Mouse (Mus musculus) forebrain, embryonic 13.5 days (tissue): ENCODE results near the gene Lpcat2. TPM values are rescaled to one million over a fixed set of nuclear protein-coding genes. Genes with fewer than 3 reads are reported as not detected.

Experiments
- ATAC-seq: fragments of 200-750 bp; cut with Nextera tagmentation; 2 replicates; pipeline ENCODE4 v1.8.0; 2017
- H3K27ac ChIP-seq: fragments of 300-500 bp; sonication (generic); 2 replicates; pipeline ENCODE4 v1.5.1; 2015; ENCODE audit warnings: inconsistent platforms, mild to moderate bottlenecking, moderate library complexity
- H3K27me3 ChIP-seq: fragments of 300-500 bp; sonication (generic); 2 replicates; pipeline ENCODE4 v1.6.1; 2015; ENCODE audit warnings: mild to moderate bottlenecking, inconsistent platforms
- H3K36me3 ChIP-seq: fragments of 300-500 bp; sonication (generic); 2 replicates; pipeline ENCODE4 v1.6.1; 2015; ENCODE audit warnings: mild to moderate bottlenecking, inconsistent platforms; ENCODE audit not compliant: poor library complexity, severe bottlenecking
- H3K4me1 ChIP-seq: fragments of 300-500 bp; sonication (generic); 2 replicates; pipeline ENCODE4 v1.6.1; 2015; ENCODE audit warnings: inconsistent platforms
- H3K4me2 ChIP-seq: fragments of 300-500 bp; sonication (generic); 2 replicates; pipeline ENCODE4 v1.6.1; 2015; ENCODE audit warnings: inconsistent platforms, mild to moderate bottlenecking, moderate library complexity
- H3K4me3 ChIP-seq: fragments of 300-500 bp; sonication (generic); 2 replicates; pipeline ENCODE4 v1.5.1; 2015; ENCODE audit warnings: mild to moderate bottlenecking, inconsistent platforms
- H3K9ac ChIP-seq: fragments of 300-500 bp; sonication (generic); 2 replicates; pipeline ENCODE4 v1.6.1; 2015; ENCODE audit warnings: mild to moderate bottlenecking, inconsistent platforms
- H3K9me3 ChIP-seq: fragments of 300-500 bp; sonication (generic); replicated peaks from 2 replicates; pipeline ENCODE4 v1.6.1; 2016; ENCODE audit warnings: inconsistent platforms
- WGBS: fragments of 180-500 bp; shearing (Covaris S2); methylation state at CpG from one replicate; pipeline ENCODE4 v1.1.7; 2015; 5-methylcytosine and 5-hydroxymethylcytosine counted together
- polyA plus RNA-seq: library from polyadenylated mRNA; unstranded; fragments of >200 nt; fragmentation: Nextera tagmentation; extraction: Ambion mirVana; gene quantifications from 2 replicates; pipeline ENCODE4 v1.2.1, GENCODE M21; 2015

The Lpcat2 gene
- polyA plus RNA-seq, 1 experiment from 2014 or later, result 4.6 TPM

DNA sequence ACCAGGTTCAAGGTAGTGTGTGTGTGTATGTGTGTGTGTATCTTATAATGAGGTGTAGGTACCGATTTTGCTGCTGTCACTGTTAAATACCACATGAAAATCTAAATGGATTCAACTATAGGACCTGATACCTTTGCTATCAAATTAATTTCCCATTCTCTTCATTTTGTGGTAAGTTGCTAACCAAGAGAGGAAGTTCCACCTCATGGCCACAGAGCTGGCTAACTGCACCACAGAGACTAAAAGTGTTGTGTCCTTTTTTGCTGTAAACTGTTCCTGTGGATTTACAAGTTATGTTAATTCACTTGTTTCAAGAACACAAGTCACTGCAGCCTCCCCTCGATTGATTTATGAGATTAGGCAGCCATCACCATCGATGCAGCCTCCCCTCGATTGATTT, 42.7 kb downstream of the Lpcat2 start:
- H3K27me3 ChIP-seq, result no peaks in the 10 kb centered on the region
- no peaks in the 10 kb centered on the region for H3K36me3 ChIP-seq
- H3K4me1 ChIP-seq, result no peaks in the 10 kb centered on the region
- no peaks in the 10 kb centered on the region for H3K9me3 ChIP-seq
- H3K4me3 ChIP-seq, result no peak overlapping the region
- no peak for ATAC-seq
- H3K9ac ChIP-seq, result no peak overlapping the region
- no peak overlapping the region for H3K4me2 ChIP-seq
- WGBS, result 92% methylated on average over 4 of the region's 4 CpGs
- no peak overlapping the region for H3K27ac ChIP-seq

DNA sequence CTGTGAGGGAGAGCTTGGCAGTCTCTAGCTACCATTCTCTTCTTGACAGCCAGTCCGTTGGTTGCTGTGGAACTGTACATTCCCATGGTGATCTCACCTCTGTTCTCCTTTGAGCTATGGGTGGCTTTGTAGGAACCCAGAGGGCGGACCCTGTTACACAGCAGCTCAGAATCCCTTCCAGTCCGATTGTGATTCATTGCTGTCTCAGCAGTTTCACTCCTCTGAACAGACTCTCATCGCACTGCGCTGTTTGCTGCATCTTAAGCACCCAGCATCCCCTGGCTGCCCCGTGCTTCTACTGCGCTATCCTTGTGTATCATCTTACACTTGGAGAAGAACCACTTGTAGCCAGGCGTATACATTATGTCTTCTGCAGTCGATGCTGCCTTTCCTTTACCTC, 44.5 kb downstream of the Lpcat2 start:
- no peak overlapping the region for H3K4me2 ChIP-seq
- no peak overlapping the region for H3K9ac ChIP-seq
- no peaks in the 10 kb centered on the region for H3K27me3 ChIP-seq
- WGBS, result 84% methylated on average over 9 of the region's 9 CpGs
- no peaks in the 10 kb centered on the region for H3K9me3 ChIP-seq
- H3K4me3 ChIP-seq, result no peak overlapping the region
- no peak overlapping the region for H3K27ac ChIP-seq
- H3K4me1 ChIP-seq, result no peaks in the 10 kb centered on the region
- no peaks in the 10 kb centered on the region for H3K36me3 ChIP-seq
- ATAC-seq, result no peak

GRCm38 (mm10) chr8:92901107-92901506, 46.0 kb downstream of the Lpcat2 start, which contains the start of gene Capns2:
Capns2 (plus strand) TSS chr8:92901407.
- Histone ChIP-seq H3K36me3 (no peaks in the 10 kb centered on the region), H3K4me3 (no peak within 1 kb of the TSS), H3K9me3 (no peaks in the 10 kb centered on the region), H3K27ac (no peak within 1 kb of the TSS), H3K9ac (no peak within 1 kb of the TSS), H3K27me3 (no peaks in the 10 kb centered on the region), H3K4me2 (no peak within 1 kb of the TSS), H3K4me1 (no peaks in the 10 kb centered on the region)
- WGBS, result 96% methylated on average over 5 of the region's 5 CpGs
- no peak for ATAC-seq

DNA sequence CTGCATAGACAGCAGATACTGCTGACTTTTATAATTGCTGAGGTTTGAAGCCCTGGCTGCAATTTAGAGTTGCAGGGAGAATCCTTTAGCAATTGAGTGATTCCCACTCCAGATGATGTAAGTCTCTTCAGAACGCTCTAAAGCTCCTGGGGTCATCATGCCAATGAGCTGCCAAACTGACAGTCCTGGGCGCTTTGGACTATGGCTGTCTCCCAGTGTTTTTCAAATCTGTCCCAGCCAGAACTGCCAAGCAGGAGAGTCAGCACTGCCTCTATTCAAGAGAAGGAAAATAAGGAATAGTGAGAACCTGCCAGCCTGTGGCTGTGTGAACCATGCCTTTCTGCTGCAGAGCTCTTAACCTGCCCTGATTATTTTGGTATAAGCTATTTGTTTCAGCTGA, 47.8 kb downstream of the Lpcat2 start:
- Histone ChIP-seq H3K9me3 (no peaks in the 10 kb centered on the region), H3K4me1 (no peaks in the 10 kb centered on the region), H3K27me3 (no peaks in the 10 kb centered on the region), H3K36me3 (no peaks in the 10 kb centered on the region), H3K4me3 (no peak overlapping the region), H3K9ac (no peak overlapping the region), H3K27ac (no peak overlapping the region), H3K4me2 (no peak overlapping the region)
- WGBS, result 87% methylated on average over 2 of the region's 2 CpGs
- no peak for ATAC-seq

DNA sequence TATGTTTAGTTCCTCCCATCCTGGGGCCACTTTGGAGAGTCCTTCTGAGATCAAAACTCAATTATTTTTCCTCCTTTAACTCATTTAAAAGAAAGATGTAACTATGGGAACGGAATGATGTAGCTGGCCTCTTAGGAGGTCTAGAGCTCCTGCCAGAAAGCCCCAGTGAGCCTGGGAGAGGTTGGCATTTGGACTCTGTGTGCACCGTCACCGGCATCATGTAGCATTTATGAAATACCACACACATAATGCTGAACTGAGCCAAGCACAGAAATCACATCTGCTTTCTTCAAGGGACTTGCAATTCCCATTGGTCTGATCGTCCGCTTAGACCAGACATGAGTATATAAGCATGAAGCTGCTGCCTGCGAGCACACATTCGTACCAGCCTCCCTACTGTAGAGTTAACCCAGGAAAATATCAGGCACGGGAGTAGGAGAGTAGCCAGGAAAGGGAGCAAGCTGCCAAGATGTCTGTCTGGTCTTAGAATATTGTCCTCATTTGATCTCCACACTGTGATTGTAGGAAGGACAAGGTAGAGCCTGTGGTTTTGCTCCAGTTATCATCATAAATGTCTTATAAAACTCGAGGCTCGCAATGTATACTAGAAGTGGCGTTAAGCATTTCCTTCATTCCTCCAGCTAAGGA, 48.5 kb downstream of the Lpcat2 start:
- 88% methylated on average over 11 of the region's 11 CpGs for WGBS
- no peak overlapping the region for H3K4me3 ChIP-seq
- no peak for ATAC-seq

GRCm38 (mm10) chr8:92906553-92906952, 51.4 kb downstream of the Lpcat2 start:
- Histone ChIP-seq H3K27me3 (no peaks in the 10 kb centered on the region), H3K9ac (no peak overlapping the region), H3K4me2 (no peak overlapping the region), H3K9me3 (no peaks in the 10 kb centered on the region), H3K27ac (no peak overlapping the region), H3K4me1 (no peaks in the 10 kb centered on the region), H3K36me3 (no peaks in the 10 kb centered on the region), H3K4me3 (no peak overlapping the region)
- WGBS, result 94% methylated on average over 9 of the region's 9 CpGs
- ATAC-seq, result no peak

More for the DNA sequence above, 48.5 kb downstream of the Lpcat2 start:
- Histone ChIP-seq H3K4me2 (no peak overlapping the region), H3K27ac (no peak overlapping the region), H3K36me3 (no peaks in the 10 kb centered on the region), H3K27me3 (no peaks in the 10 kb centered on the region), H3K4me1 (no peaks in the 10 kb centered on the region), H3K9ac (no peak overlapping the region), H3K9me3 (no peaks in the 10 kb centered on the region)

DNA sequence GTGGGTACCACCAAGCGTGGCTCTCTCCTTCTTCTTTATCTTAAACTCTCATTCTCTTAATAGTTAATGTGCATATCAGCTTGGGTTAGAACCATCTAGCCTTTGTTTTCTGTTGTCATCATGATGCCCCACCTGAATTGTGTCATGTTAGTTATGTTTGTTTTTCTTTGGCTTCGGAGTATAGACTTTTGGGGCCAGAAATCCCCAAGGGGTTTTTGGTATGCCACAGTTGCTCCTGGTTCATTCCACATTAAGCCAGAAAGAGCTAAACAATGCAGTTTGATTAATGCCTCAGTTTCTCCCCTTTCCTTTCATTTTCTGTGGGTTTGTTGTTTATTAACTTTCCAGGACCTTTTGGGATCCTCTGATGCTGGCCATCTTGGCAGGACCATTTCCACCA, 53.3 kb downstream of the Lpcat2 start:
- Histone ChIP-seq H3K9ac (no peak overlapping the region), H3K27ac (no peak overlapping the region), H3K27me3 (no peaks in the 10 kb centered on the region), H3K4me3 (no peak overlapping the region), H3K36me3 (no peaks in the 10 kb centered on the region), H3K4me1 (no peaks in the 10 kb centered on the region), H3K9me3 (no peaks in the 10 kb centered on the region), H3K4me2 (no peak overlapping the region)
- 91% methylated on average over 2 of the region's 2 CpGs for WGBS
- ATAC-seq, result no peak

- no peaks in the 10 kb centered on the region for H3K9me3 ChIP-seq
- H3K4me1 ChIP-seq, result no peaks in the 10 kb centered on the region
- no peak overlapping the region for H3K4me3 ChIP-seq
- no peak for ATAC-seq
- no peaks in the 10 kb centered on the region for H3K36me3 ChIP-seq
- no peaks in the 10 kb centered on the region for H3K27me3 ChIP-seq
- no peak overlapping the region for H3K27ac ChIP-seq
- H3K9ac ChIP-seq, result no peak overlapping the region
- 77% methylated on average over 3 of the region's 3 CpGs for WGBS
- H3K4me2 ChIP-seq, result no peak overlapping the region
Observed at GRCm38 (mm10) chr8:92911477-92911876, 56.3 kb downstream of the Lpcat2 start.

DNA sequence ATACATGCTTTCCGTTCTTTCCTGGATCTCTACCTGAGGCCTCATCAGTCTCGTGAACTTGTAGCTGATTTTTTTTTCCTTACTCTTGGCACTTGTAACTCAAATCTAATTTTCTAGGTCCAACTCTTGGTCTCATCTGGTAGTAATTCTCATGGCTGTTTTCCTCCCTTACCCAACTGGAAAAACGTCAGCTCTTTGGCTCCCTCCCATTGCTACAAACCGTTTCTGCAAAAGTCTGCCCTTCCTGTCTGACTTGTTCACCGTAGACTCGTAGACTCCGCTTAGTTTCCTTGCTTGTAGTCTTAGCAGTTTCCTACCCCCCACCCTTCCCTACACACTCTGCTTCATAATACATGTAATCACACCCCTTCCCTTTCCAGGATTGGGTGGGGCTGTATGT, 58.3 kb downstream of the Lpcat2 start:
- H3K9me3 ChIP-seq, result no peaks in the 10 kb centered on the region
- no peak for ATAC-seq
- no peak overlapping the region for H3K27ac ChIP-seq
- no peak overlapping the region for H3K4me2 ChIP-seq
- no peaks in the 10 kb centered on the region for H3K36me3 ChIP-seq
- H3K4me3 ChIP-seq, result no peak overlapping the region
- no peak overlapping the region for H3K9ac ChIP-seq
- 92% methylated on average over 7 of the region's 7 CpGs for WGBS
- no peaks in the 10 kb centered on the region for H3K27me3 ChIP-seq
- no peaks in the 10 kb centered on the region for H3K4me1 ChIP-seq

DNA sequence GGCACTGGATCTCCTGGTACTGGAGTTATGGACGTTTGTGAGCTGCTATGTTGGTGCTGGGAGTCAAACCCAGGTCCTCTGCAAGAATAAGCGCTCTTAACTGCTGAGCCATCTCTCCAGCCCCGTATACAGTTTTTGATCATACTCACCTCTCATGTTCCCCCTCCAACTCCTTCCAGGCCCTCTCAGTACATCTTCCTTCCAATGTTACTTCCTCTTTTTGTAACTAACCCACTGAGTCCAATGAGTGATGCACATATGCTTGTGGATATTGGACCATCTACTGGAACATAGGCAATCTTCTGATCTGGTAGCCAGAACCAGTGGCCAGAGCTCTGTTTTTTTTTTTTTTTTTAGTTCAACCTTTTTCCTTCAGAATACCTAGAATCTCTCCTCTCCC, 60.9 kb downstream of the Lpcat2 start:
- H3K4me3 ChIP-seq, result no peak overlapping the region
- no peaks in the 10 kb centered on the region for H3K4me1 ChIP-seq
- H3K36me3 ChIP-seq, result no peaks in the 10 kb centered on the region
- no peak overlapping the region for H3K4me2 ChIP-seq
- no peak overlapping the region for H3K27ac ChIP-seq
- WGBS, result 84% methylated on average over 3 of the region's 3 CpGs
- no peak overlapping the region for H3K9ac ChIP-seq
- no peaks in the 10 kb centered on the region for H3K9me3 ChIP-seq
- no peaks in the 10 kb centered on the region for H3K27me3 ChIP-seq
- ATAC-seq, result no peak

DNA sequence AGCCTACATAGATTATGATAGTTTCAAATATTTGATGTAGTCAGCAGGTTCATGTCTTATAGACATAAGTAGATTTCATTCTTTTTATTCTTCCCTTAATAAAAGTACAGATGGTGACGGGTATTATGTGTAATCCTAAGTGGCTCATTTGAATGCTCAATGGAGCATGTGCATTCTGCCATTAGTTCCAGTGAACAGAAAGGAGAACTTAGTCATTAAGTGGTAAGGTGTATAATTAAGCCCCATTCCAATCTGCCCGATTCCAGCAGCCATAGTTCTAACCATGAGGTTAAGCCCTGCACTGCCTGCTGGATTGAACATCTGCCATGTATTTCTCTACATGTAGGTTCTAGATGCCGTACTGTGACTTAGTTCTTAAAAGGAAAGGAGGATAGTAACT, 66.6 kb downstream of the Lpcat2 start:
- WGBS, result 51% methylated on average over 3 of the region's 3 CpGs

GRCm38 (mm10) chr8:92928986-92929385, 73.8 kb downstream of the Lpcat2 start:
- Histone ChIP-seq H3K27me3 (no peaks in the 10 kb centered on the region), H3K27ac (no peak overlapping the region), H3K36me3 (no peaks in the 10 kb centered on the region), H3K4me3 (no peak overlapping the region), H3K9me3 (no peaks in the 10 kb centered on the region), H3K4me2 (no peak overlapping the region), H3K4me1 (no peaks in the 10 kb centered on the region), H3K9ac (no peak overlapping the region)
- 80% methylated on average over 4 of the region's 4 CpGs for WGBS
- no peak for ATAC-seq

More for the DNA sequence above, 66.6 kb downstream of the Lpcat2 start:
- no peaks in the 10 kb centered on the region for H3K36me3 ChIP-seq
- H3K9me3 ChIP-seq, result no peaks in the 10 kb centered on the region
- no peaks in the 10 kb centered on the region for H3K27me3 ChIP-seq
- H3K4me3 ChIP-seq, result no peak overlapping the region
- H3K9ac ChIP-seq, result no peak overlapping the region
- ATAC-seq, result no peak
- no peaks in the 10 kb centered on the region for H3K4me1 ChIP-seq
- H3K27ac ChIP-seq, result no peak overlapping the region
- no peak overlapping the region for H3K4me2 ChIP-seq

- H3K36me3 ChIP-seq, result no peaks in the 10 kb centered on the region
- H3K4me1 ChIP-seq, result no peaks in the 10 kb centered on the region
- 80% methylated on average over 4 of the region's 4 CpGs for WGBS
- H3K4me2 ChIP-seq, result no peak overlapping the region
- no peaks in the 10 kb centered on the region; the same call in 1 of the 2 replicates for H3K9me3 ChIP-seq
- ATAC-seq, result no peak
- H3K27ac ChIP-seq, result no peak overlapping the region
- no peak overlapping the region for H3K9ac ChIP-seq
- H3K27me3 ChIP-seq, result no peaks in the 10 kb centered on the region
- no peak overlapping the region for H3K4me3 ChIP-seq
Observed at GRCm38 (mm10) chr8:92938056-92938455, 82.9 kb downstream of the Lpcat2 start.
